Mouse (Mus musculus) hindbrain, embryonic 14.5 days (tissue): ENCODE results near the gene Ppp1r8. TPM values are rescaled to one million over a fixed set of nuclear protein-coding genes. Genes with fewer than 3 reads are reported as not detected.

Experiments
- ATAC-seq: fragments of 200-750 bp; cut with Nextera tagmentation; 2 replicates; pipeline ENCODE4 v1.8.0; 2017; ENCODE audit warnings: moderate number of reproducible peaks, mild to moderate bottlenecking, moderate TSS enrichment, moderate library complexity; ENCODE audit not compliant: low FRiP score
- DNase-seq: peaks from one replicate; pipeline ENCODE4 v3.0.0-alpha.2; 2015; ENCODE audit warnings: low spot score
- H3K27ac ChIP-seq: fragments of 300-500 bp; sonication (generic); 2 replicates; pipeline ENCODE4 v1.5.1; 2014; ENCODE audit warnings: mild to moderate bottlenecking, moderate library complexity
- H3K27me3 ChIP-seq: fragments of 300-500 bp; sonication (generic); 2 replicates; pipeline ENCODE4 v1.6.1; 2014; ENCODE audit warnings: mild to moderate bottlenecking, low read length, mixed read lengths; ENCODE audit not compliant: control insufficient read depth, insufficient read depth
- H3K36me3 ChIP-seq: fragments of 300-500 bp; sonication (generic); replicated peaks from 2 replicates; pipeline ENCODE4 v1.6.1; 2014; ENCODE audit not compliant: control insufficient read depth, insufficient read depth
- H3K4me1 ChIP-seq: fragments of 300-500 bp; sonication (generic); replicated peaks from 2 replicates; pipeline ENCODE4 v1.6.1; 2014; ENCODE audit warnings: antibody characterized with exemption, low read length, mixed read lengths; ENCODE audit not compliant: control insufficient read depth, insufficient read depth
- H3K4me2 ChIP-seq: fragments of 300-500 bp; sonication (generic); replicated peaks from 2 replicates; pipeline ENCODE4 v1.6.1; 2014; ENCODE audit warnings: mild to moderate bottlenecking, moderate library complexity
- H3K4me3 ChIP-seq: fragments of 300-500 bp; sonication (generic); replicated peaks from 2 replicates; pipeline ENCODE4 v1.5.1; 2014; ENCODE audit warnings: mild to moderate bottlenecking, low read length
- H3K9ac ChIP-seq: fragments of 300-500 bp; sonication (generic); 2 replicates; pipeline ENCODE4 v1.6.1; 2014
- H3K9me3 ChIP-seq: fragments of 300-500 bp; sonication (generic); 2 replicates; pipeline ENCODE4 v1.6.1; 2016; ENCODE audit warnings: low read length; ENCODE audit not compliant: control insufficient read depth
- WGBS: fragments of 180-500 bp; shearing (Covaris S2); extraction: QIAGEN DNeasy Blood & Tissue Kit; methylation state at CpG from one replicate; pipeline ENCODE4 v1.1.7; 2014; 5-methylcytosine and 5-hydroxymethylcytosine counted together
- polyA plus RNA-seq: library from polyadenylated mRNA; unstranded; fragments of >200 nt; fragmentation: Nextera tagmentation; extraction: Ambion mirVana; gene quantifications from 2 replicates; pipeline ENCODE4 v1.2.1, GENCODE M21; 2014

The Ppp1r8 gene
- polyA plus RNA-seq, 1 experiment from 2014 or later = 49.3 TPM

DNA sequence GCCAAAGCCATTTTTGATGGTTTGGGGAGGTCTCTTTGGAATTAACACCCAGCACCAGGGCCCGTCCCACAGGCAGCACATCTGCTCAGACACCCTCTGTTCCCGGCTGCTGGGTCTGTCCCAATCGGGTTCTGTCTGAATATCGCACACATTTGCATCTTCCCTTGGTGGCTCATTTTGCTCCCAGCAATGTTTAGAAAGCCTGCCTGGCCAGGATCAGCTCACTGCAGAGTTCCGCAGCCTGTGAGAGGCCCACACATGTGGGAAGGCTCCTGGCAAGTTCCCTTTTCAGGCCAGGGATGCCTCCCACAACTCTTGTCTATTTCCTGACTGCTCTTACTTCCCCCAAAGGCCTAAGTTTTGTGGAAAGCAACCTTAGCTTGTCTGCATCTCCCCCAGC is 33.3 kb downstream of the Ppp1r8 start:
- WGBS = 95% methylated on average over 5 of the region's 5 CpGs
- no peak overlapping the region for H3K4me2 ChIP-seq
- no peak overlapping the region for H3K9ac ChIP-seq
- H3K36me3 ChIP-seq = no peaks in the 10 kb centered on the region
- no peak overlapping the region for H3K27ac ChIP-seq
- H3K27me3 ChIP-seq = no peaks in the 10 kb centered on the region
- H3K4me1 ChIP-seq = no peaks in the 10 kb centered on the region
- ATAC-seq (no peak), DNase-seq (no peak)
- no peaks in the 10 kb centered on the region for H3K9me3 ChIP-seq
- no peak overlapping the region for H3K4me3 ChIP-seq

DNA sequence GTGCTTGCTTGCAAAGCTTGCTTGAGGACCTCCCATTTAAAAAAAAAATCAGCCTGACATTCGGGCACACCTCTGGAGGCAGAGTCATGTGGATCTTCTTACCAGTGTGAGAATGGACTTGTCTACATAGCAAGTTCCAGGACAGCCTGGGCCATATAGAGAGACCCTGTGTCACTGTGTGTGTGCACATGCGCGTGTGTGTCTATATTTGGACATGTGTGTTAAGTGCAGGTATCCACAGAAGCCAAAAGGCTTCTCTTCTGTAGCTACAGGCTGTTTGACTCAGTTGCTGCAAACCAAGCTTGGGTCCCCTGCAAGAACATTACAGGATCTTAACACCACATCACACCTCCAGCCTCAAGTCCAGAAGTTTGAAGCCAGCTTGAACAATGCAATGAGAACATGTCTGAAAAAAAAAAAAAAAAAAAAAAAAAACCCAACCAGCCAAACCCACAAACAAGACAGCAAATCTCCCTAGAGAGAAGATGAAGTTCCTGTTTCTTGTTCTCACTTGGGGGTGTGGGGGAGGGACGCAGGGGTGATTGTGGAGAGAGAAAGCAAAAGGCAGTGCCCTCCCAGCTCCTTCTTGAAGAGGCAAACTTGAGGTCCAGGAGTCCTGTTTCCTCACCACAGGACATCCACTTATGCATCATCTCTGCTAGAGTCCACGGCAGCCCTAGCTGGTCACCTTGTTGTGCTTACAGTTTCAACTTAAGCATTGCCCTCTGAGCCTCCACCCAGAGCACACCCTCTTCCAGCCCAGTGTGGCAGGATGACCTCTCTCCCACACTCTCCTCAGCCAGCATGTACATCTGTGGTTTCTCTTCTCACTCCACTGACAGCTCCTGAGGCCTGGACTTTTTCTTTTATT is 35.0 kb downstream of the Ppp1r8 start:
- 77% methylated on average over 5 of the region's 5 CpGs for WGBS
- ATAC-seq (no peak), DNase-seq (no peak)
- Histone ChIP-seq H3K9ac (no peak overlapping the region), H3K4me3 (no peak overlapping the region), H3K4me1 (no peaks in the 10 kb centered on the region), H3K9me3 (no peaks in the 10 kb centered on the region), H3K4me2 (no peak overlapping the region), H3K27ac (no peak overlapping the region), H3K36me3 (no peaks in the 10 kb centered on the region), H3K27me3 (no peaks in the 10 kb centered on the region)

DNA sequence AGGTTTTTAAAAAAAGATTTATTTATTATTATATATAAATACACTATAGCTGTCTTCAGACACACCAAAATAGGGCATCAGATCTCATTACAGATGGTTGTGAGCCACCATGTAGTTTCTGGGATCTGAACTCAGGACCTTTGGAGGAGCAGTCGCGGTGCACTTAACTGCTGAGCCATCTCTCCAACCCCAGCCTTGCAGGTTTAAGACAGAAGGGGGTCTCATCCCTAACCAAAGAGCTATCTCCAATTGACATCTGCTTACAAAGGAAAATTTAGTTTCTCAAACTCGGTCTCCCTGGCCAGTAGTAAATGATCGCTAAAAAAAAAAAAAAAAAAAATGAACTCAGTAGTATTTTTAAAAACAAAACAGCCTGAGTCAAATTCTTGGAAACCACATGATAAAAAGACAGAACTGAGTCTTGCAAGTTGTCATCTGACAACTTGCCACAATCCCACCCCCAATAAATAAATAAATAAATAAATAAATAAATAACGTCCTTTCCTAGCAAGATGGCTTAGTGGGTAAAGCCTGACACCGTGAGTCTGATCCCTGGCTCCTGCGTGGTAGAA is 36.3 kb downstream of the Ppp1r8 start:
- DNase-seq (no peak), ATAC-seq (no peak)
- H3K36me3 ChIP-seq = no peaks in the 10 kb centered on the region
- H3K27ac ChIP-seq = no peak overlapping the region
- no peaks in the 10 kb centered on the region for H3K4me1 ChIP-seq
- H3K4me3 ChIP-seq = no peak overlapping the region
- no peaks in the 10 kb centered on the region for H3K9me3 ChIP-seq
- H3K9ac ChIP-seq = no peak overlapping the region
- no peaks in the 10 kb centered on the region for H3K27me3 ChIP-seq
- WGBS = 92% methylated on average over 7 of the region's 7 CpGs
- no peak overlapping the region for H3K4me2 ChIP-seq

DNA sequence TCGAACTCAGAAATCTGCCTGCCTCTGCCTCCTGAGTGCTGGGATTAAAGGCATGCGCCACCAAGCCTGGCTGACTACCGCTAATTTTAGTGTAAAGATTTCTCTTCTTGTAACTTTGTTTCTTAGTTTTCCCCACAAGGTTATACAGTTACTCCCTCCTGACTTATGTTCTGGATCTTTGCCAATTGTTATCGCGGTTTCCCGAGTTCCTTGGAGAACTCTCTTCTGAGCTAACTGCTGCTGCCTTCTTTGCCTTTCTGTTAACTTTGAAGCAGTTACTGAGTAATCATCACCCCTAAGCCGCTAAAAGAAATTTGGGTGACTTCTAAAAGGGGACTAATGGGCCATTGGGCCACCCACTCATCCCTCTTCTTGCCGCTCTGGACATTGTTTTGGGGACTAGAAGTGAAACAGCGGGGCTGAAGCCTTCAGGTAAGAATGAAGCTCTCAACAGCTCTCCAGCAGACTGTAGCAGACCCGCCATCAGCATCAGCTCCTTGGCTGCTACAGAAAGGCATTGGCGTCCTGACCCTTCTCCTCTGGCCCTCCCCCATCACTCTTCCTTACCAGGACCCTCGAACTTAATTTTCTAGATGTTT is 37.3 kb downstream of the Ppp1r8 start:
- H3K36me3 ChIP-seq = no peaks in the 10 kb centered on the region
- H3K9me3 ChIP-seq = no peaks in the 10 kb centered on the region
- 87% methylated on average over 12 of the region's 12 CpGs for WGBS
- no peaks in the 10 kb centered on the region for H3K27me3 ChIP-seq
- H3K4me3 ChIP-seq = no peak overlapping the region
- H3K9ac ChIP-seq = no peak overlapping the region
- no peak overlapping the region for H3K27ac ChIP-seq
- ATAC-seq = no peak
- H3K4me1 ChIP-seq = no peaks in the 10 kb centered on the region
- no peak for DNase-seq
- H3K4me2 ChIP-seq = no peak overlapping the region

DNA sequence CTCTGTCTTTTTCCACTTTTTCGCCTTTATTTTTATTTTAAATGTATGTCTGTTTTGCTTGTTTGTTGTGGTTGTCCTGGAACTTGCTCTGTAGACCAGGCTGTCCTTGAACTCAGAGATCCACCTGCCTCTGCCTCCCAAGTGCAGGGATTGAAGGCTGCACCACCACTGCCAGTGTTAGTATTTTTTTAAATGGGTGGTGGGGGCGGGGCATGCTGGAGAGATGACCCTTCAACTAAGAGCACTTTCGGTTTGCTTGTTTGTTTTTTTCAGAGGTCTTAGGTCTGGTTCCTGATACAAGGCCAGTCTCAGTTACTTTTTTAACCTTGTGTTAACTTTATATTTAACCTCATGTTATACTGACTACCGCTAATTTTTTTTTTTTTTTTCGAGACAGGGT is 37.8 kb downstream of the Ppp1r8 start:
- no peaks in the 10 kb centered on the region for H3K36me3 ChIP-seq
- H3K27me3 ChIP-seq = no peaks in the 10 kb centered on the region
- no peak overlapping the region for H3K9ac ChIP-seq
- ATAC-seq = no peak
- no peaks in the 10 kb centered on the region for H3K9me3 ChIP-seq
- 86% methylated on average over 5 of the region's 5 CpGs for whole genome bisulfite sequencing
- no peak overlapping the region for H3K4me2 ChIP-seq
- DNase-seq = no peak
- H3K4me1 ChIP-seq = no peaks in the 10 kb centered on the region
- H3K4me3 ChIP-seq = no peak overlapping the region
- H3K27ac ChIP-seq = no peak overlapping the region

DNA sequence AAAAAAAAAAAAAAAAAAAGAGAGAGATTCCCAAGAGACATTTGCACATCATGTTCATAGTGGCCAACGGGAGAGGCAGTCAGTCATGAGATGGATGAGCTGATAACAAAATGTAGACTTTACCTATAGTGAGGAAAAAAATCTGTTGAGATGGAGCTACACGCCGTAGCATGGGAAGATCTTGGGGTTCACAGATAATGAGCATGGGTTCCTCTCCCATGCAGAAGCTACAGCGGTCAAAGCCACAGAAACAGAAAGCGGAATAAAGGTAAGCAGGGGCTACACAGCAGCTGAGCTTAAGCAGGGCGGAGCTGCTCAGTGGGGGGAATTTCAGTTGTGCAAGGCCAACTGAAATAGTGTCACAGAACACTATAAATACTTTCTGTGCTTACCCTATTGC is 38.6 kb downstream of the Ppp1r8 start:
- Histone ChIP-seq H3K27ac (no peak overlapping the region), H3K4me2 (no peak overlapping the region), H3K27me3 (no peaks in the 10 kb centered on the region), H3K4me1 (no peaks in the 10 kb centered on the region), H3K36me3 (no peaks in the 10 kb centered on the region), H3K9me3 (no peaks in the 10 kb centered on the region), H3K9ac (no peak overlapping the region), H3K4me3 (no peak overlapping the region)
- DNase-seq (no peak), ATAC-seq (no peak)
- WGBS = 90% methylated on average over 6 of the region's 6 CpGs

DNA sequence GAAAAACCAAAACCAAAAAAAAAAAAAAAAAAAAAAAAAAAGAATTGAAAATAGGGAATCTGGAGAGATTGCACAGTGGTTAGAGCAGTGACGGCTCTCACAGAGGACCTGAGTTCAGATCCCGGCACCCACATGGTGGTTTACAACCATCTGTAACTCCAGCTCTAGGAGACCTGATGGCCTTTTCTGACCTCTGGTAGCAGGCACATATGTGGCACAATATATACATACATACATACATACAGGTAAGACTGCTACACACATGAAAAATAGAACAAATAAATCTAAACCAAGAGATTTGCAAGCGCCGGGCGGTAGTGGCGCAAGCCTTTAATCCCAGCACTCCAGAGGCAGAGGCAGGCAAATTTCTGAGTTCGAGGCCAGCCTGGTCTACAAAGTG is 39.1 kb downstream of the Ppp1r8 start:
- WGBS = 96% methylated on average over 7 of the region's 7 CpGs

DNA sequence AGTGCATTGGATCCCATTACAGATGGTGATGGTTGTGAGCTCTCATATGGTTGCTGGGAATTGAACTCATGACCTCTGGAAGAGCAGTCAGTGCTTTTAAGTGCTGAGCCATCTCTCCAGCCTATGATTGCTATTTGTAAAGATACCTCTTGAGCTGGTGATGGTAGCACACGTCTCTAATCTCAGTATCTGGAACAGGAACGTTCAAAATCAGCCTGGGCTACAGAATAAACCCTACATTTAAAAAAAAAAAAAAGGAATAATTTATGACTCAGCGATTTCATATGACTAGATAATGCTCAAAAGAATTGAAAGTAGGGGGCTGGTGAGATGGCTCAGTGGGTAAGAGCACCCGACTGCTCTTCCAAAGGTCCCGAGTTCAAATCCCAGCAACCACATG is 39.8 kb downstream of the Ppp1r8 start:
- H3K4me3 ChIP-seq = no peak overlapping the region
- no peak overlapping the region for H3K27ac ChIP-seq
- H3K9me3 ChIP-seq = no peaks in the 10 kb centered on the region
- no peaks in the 10 kb centered on the region for H3K36me3 ChIP-seq
- H3K9ac ChIP-seq = no peak overlapping the region
- ATAC-seq = no peak
- H3K27me3 ChIP-seq = no peaks in the 10 kb centered on the region
- no peaks in the 10 kb centered on the region for H3K4me1 ChIP-seq
- no peak for DNase-seq
- no peak overlapping the region for H3K4me2 ChIP-seq
- 93% methylated on average over 5 of the region's 5 CpGs for WGBS

More for the DNA sequence above, 39.1 kb downstream of the Ppp1r8 start:
- H3K9ac ChIP-seq = no peak overlapping the region
- H3K4me2 ChIP-seq = no peak overlapping the region
- ATAC-seq (no peak), DNase-seq (no peak)
- H3K9me3 ChIP-seq = no peaks in the 10 kb centered on the region
- H3K27me3 ChIP-seq = no peaks in the 10 kb centered on the region
- H3K27ac ChIP-seq = no peak overlapping the region
- H3K4me3 ChIP-seq = no peak overlapping the region
- no peaks in the 10 kb centered on the region for H3K4me1 ChIP-seq
- H3K36me3 ChIP-seq = no peaks in the 10 kb centered on the region

DNA sequence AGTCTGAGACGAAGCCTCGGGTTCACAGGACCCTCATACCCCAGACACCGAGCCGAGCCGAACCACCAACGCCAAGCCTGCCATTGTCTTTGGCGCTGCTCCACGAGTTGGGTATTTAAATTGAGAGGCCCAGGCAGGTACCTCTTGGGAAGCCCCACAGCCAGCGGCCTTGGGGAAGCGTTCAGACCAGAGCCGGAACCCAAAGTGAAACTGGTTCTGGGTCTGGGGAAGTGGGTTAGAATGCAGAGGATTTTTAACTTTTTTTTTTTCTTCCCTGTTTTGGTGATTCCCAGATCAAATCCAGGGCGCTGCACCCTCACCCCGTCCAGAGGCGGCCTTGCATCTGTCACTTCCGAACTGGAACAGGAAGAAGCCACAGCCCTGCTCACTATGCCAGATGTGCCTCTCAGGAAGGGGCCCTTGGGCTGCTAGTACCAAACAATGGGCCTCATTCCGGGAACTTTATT is 40.8 kb downstream of the Ppp1r8 start:
- H3K9ac ChIP-seq = no peak overlapping the region
- no peak overlapping the region for H3K4me2 ChIP-seq
- whole genome bisulfite sequencing = 65% methylated on average over 16 of the region's 16 CpGs
- no peaks in the 10 kb centered on the region for H3K9me3 ChIP-seq
- ATAC-seq (no peak), DNase-seq (no peak)
- H3K27ac ChIP-seq = no peak overlapping the region
- H3K4me3 ChIP-seq = no peak overlapping the region
- H3K27me3 ChIP-seq = no peaks in the 10 kb centered on the region
- no peaks in the 10 kb centered on the region for H3K36me3 ChIP-seq
- H3K4me1 ChIP-seq = no peaks in the 10 kb centered on the region
